Mouse (Mus musculus): Measurements from ENCODE around the gene Lsm10. TPM values are rescaled to one million over a fixed set of nuclear protein-coding genes. Genes with fewer than 3 reads are reported as not detected.
A peak's percentile ranks its signal among the peaks of the same experiment; 100 is the strongest.
"Not testable (repeated sequence)": the region's sequence is repeated elsewhere in the genome, so short reads cannot be mapped to it uniquely, and the experiment has no call there.

The Lsm10 gene
- polyA plus RNA-seq, 1 experiment from 2014 or later = 60.6 TPM

DNA sequence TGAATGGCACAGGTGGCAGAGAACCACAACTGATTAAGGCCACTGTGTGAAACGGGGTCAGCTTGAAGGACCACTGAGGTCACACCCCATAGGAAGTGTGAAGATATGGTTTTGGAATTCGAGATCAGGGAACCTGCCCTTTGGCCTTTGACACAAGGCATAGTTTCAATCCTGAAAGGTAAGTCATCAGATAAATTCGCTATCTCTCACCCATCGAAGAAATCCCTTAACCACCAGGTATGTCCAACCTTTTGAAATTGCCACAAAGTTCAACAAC, 5.6 kb upstream of the Lsm10 start:
- H3K4me3 ChIP-seq (replicated peaks; ENCODE audit: low read length) = no peak overlapping the region
- no peaks in the 10 kb centered on the region for H3K4me1 ChIP-seq (replicated peaks; ENCODE audit: control insufficient read depth, insufficient read depth, low read length)
- 88% methylated on average over 4 of the region's 4 CpGs for WGBS
- H3K9me3 ChIP-seq (ENCODE audit: control insufficient read depth, low read length) = no peaks in the 10 kb centered on the region
- H3K36me3 ChIP-seq (ENCODE audit: control insufficient read depth, insufficient read depth) = no peaks in the 10 kb centered on the region
- no peak overlapping the region for H3K9ac ChIP-seq (replicated peaks; ENCODE audit: low read depth, low read length)
- no peak overlapping the region for H3K4me2 ChIP-seq (ENCODE audit: low read length)
- no peak overlapping the region for H3K27ac ChIP-seq (ENCODE audit: low read length)
- ATAC-seq = no peak
- H3K27me3 ChIP-seq (replicated peaks; ENCODE audit: control insufficient read depth, insufficient read depth, low read length) = no peaks in the 10 kb centered on the region

DNA sequence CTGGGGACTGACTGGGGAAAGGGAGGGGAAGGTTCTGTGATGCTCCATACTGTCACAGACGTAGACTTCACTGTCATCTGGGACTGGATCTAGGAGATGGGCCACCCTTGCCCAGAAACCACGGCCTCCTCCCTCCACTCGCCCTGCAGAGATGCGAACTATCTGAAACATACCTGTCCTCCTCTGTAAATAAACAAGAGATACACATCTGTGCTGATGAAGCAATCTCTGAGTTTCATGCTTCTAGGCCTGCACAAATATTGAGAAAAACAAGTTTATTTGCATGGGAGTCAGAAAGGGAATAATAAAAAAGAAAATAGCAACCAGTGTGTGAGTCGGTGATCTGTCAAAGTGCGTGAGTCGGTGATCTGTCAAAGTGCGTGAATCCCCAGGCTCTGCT, 4.5 kb upstream of the Lsm10 start:
- no peaks in the 10 kb centered on the region for H3K9me3 ChIP-seq (ENCODE audit: control insufficient read depth, low read length)
- no peak overlapping the region for H3K4me2 ChIP-seq (ENCODE audit: low read length)
- no peak for ATAC-seq
- no peaks in the 10 kb centered on the region for H3K27me3 ChIP-seq (replicated peaks; ENCODE audit: control insufficient read depth, insufficient read depth, low read length)
- H3K4me1 ChIP-seq (replicated peaks; ENCODE audit: control insufficient read depth, insufficient read depth, low read length) = peaks cover under 1% of the 10 kb centered on the region; the same call in 1 of the 2 replicates
- H3K27ac ChIP-seq (ENCODE audit: low read length) = no peak overlapping the region
- WGBS = 84% methylated on average over 8 of the region's 8 CpGs
- no peak overlapping the region for H3K9ac ChIP-seq (replicated peaks; ENCODE audit: low read depth, low read length)
- H3K36me3 ChIP-seq (ENCODE audit: control insufficient read depth, insufficient read depth) = no peaks in the 10 kb centered on the region
- H3K4me3 ChIP-seq (replicated peaks; ENCODE audit: low read length) = no peak overlapping the region

DNA sequence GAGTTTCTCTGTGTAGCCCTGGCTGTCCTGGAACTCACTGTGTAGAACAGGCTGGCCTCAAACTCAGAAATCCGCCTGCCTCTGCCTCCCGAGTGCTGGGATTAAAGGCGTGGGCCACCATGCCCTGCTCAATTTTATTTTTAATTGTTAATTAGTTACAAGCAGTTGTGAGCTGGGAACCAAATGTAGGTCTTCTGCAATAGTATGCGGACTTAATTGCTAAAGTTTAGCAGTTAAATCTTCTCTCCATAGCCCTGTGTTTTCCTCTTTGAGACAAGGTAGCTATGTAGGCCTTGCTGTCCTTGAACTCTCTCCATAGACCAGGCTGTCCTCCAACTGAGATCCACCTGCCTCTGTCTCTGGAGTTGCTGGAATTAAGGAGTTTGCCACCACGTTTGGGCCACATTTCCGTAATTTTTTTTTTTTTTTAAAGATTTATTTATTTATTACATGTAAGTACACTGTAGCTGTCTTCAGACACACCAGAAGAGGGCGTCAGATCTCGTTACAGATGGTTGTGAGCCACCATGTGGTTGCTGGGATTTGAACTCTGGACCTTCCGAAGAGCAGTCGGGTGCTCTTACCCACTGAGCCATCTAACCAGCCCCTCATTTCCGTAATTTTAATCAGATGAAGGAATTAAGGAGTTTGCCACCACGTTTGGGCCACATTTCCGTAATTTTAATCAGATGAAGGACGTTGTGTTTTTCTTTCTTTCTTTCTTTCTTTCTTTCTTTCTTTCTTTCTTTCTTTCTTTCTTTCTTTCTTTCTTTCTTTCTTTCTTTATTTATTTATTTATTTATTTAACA, 597 bp upstream of the Lsm10 start:
- not testable (repeated sequence) for H3K27me3 ChIP-seq (replicated peaks; ENCODE audit: control insufficient read depth, insufficient read depth, low read length); ATAC-seq; H3K36me3 ChIP-seq (ENCODE audit: control insufficient read depth, insufficient read depth); H3K27ac ChIP-seq (ENCODE audit: low read length); H3K4me1 ChIP-seq (replicated peaks; ENCODE audit: control insufficient read depth, insufficient read depth, low read length); H3K9me3 ChIP-seq (ENCODE audit: control insufficient read depth, low read length); H3K4me3 ChIP-seq (replicated peaks; ENCODE audit: low read length); H3K9ac ChIP-seq (replicated peaks; ENCODE audit: low read depth, low read length)
- peak overlapping the region; percentile 67; the same call in 1 of the 2 replicates for H3K4me2 ChIP-seq (ENCODE audit: low read length)
- 56% methylated on average over 14 of the region's 14 CpGs for WGBS

DNA sequence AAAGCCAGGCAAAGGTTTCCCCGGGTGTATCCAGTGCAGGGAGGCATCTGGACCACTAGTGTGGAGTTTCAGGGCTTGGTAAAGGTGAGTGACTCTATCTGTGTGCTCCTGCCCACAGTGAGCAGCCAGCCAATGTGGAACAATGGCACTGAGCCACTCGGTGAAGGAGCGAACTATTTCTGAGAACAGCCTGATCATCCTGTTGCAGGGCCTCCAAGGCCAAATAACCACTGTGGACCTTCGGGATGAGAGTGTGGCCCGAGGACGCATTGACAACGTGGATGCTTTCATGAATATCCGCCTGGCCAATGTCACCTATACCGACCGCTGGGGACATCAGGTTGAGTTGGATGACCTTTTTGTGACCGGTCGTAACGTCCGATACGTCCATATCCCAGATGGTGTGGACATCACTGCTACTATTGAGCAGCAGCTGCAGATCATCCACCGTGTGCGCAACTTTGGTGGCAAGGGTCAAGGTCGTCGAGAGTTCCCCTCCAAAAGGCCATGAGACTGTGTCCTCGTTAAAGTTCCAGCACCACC, 1.4 kb downstream of the Lsm10 start:
- H3K9me3 ChIP-seq (ENCODE audit: control insufficient read depth, low read length) = no peaks in the 10 kb centered on the region
- H3K4me1 ChIP-seq (replicated peaks; ENCODE audit: control insufficient read depth, insufficient read depth, low read length) = peaks cover 19% of the 10 kb centered on the region
- no peak overlapping the region for H3K9ac ChIP-seq (replicated peaks; ENCODE audit: low read depth, low read length)
- H3K27me3 ChIP-seq (replicated peaks; ENCODE audit: control insufficient read depth, insufficient read depth, low read length) = no peaks in the 10 kb centered on the region
- no peak for ATAC-seq
- H3K36me3 ChIP-seq (ENCODE audit: control insufficient read depth, insufficient read depth) = no peaks in the 10 kb centered on the region
- WGBS = 94% methylated on average over 20 of the region's 20 CpGs
- no peak overlapping the region for H3K4me2 ChIP-seq (ENCODE audit: low read length)
- no peak overlapping the region for H3K27ac ChIP-seq (ENCODE audit: low read length)
- H3K4me3 ChIP-seq (replicated peaks; ENCODE audit: low read length) = no peak overlapping the region

DNA sequence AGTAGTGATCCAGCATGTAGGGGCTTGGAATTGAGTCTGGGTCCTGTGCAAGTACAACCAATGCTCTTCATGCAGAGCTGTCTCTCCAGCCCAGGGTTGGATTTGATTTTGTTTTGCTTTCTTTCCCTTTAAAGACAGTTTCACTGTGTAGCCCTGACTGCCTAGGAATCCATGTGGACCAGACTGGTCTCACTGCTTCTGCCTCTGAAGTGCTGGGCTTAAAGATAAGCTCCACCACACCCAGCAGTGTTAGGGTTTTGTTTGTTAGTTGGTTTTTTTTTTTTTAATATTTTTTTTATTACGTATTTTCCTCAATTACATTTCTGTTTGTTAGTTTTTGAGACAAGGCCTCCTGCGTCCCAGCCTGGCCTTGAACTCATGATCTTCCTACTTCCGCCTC, 2.9 kb downstream of the Lsm10 start:
- H3K36me3 ChIP-seq (ENCODE audit: control insufficient read depth, insufficient read depth) = no peaks in the 10 kb centered on the region
- ATAC-seq = no peak
- H3K4me1 ChIP-seq (replicated peaks; ENCODE audit: control insufficient read depth, insufficient read depth, low read length) = peaks cover 25% of the 10 kb centered on the region
- no peaks in the 10 kb centered on the region for H3K9me3 ChIP-seq (ENCODE audit: control insufficient read depth, low read length)
- 99% methylated on average over 3 of the region's 3 CpGs for WGBS
- no peak overlapping the region for H3K27ac ChIP-seq (ENCODE audit: low read length)
- no peak overlapping the region for H3K4me2 ChIP-seq (ENCODE audit: low read length)
- H3K27me3 ChIP-seq (replicated peaks; ENCODE audit: control insufficient read depth, insufficient read depth, low read length) = no peaks in the 10 kb centered on the region
- H3K9ac ChIP-seq (replicated peaks; ENCODE audit: low read depth, low read length) = no peak overlapping the region
- H3K4me3 ChIP-seq (replicated peaks; ENCODE audit: low read length) = no peak overlapping the region

DNA sequence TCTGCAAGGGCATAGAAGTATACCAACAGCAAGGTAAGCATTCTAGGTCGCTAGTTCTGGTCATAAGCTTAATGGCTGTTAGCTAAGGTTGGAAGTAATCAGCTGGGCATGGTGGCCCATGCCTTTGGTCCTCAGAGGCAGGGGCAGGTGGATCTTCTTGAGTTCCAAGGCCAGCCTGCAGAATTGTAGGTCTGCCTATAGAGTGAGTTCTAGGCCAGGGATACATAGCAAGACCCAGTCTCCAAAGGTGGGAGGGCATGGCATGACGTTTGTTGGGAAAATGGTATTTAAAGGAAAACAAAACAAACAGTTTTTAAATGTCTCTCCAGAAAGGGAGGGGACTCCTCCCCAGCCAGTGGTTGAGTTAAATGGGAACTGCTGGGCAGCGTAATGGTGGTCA, 4.3 kb downstream of the Lsm10 start:
- Histone ChIP-seq H3K36me3 (ENCODE audit: control insufficient read depth, insufficient read depth) (no peaks in the 10 kb centered on the region), H3K4me2 (ENCODE audit: low read length) (no peak overlapping the region), H3K9me3 (ENCODE audit: control insufficient read depth, low read length) (no peaks in the 10 kb centered on the region), H3K27ac (ENCODE audit: low read length) (no peak overlapping the region), H3K4me3 (replicated peaks; ENCODE audit: low read length) (no peak overlapping the region), H3K27me3 (replicated peaks; ENCODE audit: control insufficient read depth, insufficient read depth, low read length) (no peaks in the 10 kb centered on the region), H3K4me1 (replicated peaks; ENCODE audit: control insufficient read depth, insufficient read depth, low read length) (peaks cover 39% of the 10 kb centered on the region), H3K9ac (replicated peaks; ENCODE audit: low read depth, low read length) (no peak overlapping the region)
- WGBS = 87% methylated on average over 3 of the region's 3 CpGs
- no peak for ATAC-seq

DNA sequence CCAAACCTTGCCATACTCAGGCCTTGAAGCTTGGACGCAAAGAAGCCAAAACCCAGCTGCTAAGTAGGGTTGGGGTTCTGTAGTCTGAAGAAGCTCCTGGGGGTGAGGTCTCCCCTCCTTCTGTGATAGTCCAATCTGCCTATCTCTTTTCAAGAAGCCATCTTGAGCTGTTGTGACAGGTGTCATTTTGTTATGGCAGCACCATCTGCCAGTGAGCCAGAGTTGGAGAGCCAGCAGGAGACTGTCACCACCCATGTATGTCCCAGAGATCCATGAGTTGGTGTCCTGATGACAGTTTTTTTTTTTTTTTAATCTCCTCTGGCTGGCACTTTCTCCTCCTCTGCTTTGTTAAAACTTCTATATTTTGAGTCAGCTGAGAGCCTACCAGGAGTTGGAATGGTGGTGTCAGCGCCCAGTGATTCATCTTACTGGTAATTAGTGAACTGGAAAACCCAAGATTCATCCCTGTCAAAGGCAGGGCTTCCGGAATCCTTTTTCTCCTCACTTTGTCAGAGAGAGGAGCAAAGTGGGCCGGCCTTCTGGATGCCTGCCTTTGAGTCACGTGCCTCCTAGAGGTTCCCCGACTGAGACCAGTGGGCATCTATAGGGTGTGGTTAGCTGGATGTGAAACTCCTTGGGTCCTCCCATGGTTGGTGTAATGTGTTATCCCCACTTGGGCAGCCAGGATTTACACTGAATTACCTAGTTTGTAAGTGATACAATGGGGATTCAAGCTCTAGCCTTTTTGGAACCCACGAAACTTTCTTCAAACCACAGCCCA, 5.8 kb downstream of the Lsm10 start:
- H3K4me1 ChIP-seq (replicated peaks; ENCODE audit: control insufficient read depth, insufficient read depth, low read length) = peaks cover 42% of the 10 kb centered on the region
- H3K27me3 ChIP-seq (replicated peaks; ENCODE audit: control insufficient read depth, insufficient read depth, low read length) = no peaks in the 10 kb centered on the region
- no peak overlapping the region for H3K9ac ChIP-seq (replicated peaks; ENCODE audit: low read depth, low read length)
- WGBS = 39% methylated on average over 7 of the region's 7 CpGs
- no peak for ATAC-seq
- peak overlapping the region; percentile 83 for H3K27ac ChIP-seq (ENCODE audit: low read length)
- no peaks in the 10 kb centered on the region for H3K9me3 ChIP-seq (ENCODE audit: control insufficient read depth, low read length)
- H3K4me2 ChIP-seq (ENCODE audit: low read length) = no peak overlapping the region; the same call in 1 of the 2 replicates
- no peak overlapping the region for H3K4me3 ChIP-seq (replicated peaks; ENCODE audit: low read length)
- no peaks in the 10 kb centered on the region for H3K36me3 ChIP-seq (ENCODE audit: control insufficient read depth, insufficient read depth)

DNA sequence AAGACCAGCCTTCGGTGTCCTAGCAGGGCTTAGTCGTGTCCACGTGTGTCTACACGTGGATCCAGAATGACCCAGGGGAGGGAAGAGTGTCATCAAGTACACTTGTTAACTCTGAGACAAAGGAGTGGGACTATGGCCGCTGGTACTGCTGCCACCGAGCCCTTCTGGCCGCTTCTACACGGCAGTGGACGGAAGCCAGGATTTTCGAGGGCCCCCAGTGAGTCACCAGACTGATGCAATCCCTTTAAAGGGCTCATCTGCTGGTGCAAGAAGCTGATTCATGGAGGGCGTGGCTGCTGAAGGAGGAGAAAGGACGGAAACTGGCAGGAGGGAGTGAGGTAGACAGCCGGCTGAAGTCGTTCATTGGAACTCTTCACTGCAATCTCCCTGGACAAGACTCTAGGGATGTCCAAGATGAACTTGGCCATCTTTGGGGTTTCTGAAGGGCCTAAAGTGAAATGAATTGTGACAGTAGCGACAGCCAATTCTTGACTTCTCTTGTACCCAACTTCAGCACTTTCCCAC, 6.7 kb downstream of the Lsm10 start:
- ATAC-seq = peak; percentile 24; the same call in 1 of the 2 replicates
- no peaks in the 10 kb centered on the region for H3K9me3 ChIP-seq (ENCODE audit: control insufficient read depth, low read length)
- no peaks in the 10 kb centered on the region for H3K36me3 ChIP-seq (ENCODE audit: control insufficient read depth, insufficient read depth)
- peak overlapping the region; percentile 83 for H3K27ac ChIP-seq (ENCODE audit: low read length)
- under 1% methylated on average over 15 of the region's 15 CpGs for WGBS
- H3K4me2 ChIP-seq (ENCODE audit: low read length) = peak overlapping the region; percentile 65
- H3K9ac ChIP-seq (replicated peaks; ENCODE audit: low read depth, low read length) = peak overlapping the region; percentile 27
- H3K4me3 ChIP-seq (replicated peaks; ENCODE audit: low read length) = peak overlapping the region; percentile 78
- no peaks in the 10 kb centered on the region for H3K27me3 ChIP-seq (replicated peaks; ENCODE audit: control insufficient read depth, insufficient read depth, low read length)
- H3K4me1 ChIP-seq (replicated peaks; ENCODE audit: control insufficient read depth, insufficient read depth, low read length) = peaks cover 44% of the 10 kb centered on the region

DNA sequence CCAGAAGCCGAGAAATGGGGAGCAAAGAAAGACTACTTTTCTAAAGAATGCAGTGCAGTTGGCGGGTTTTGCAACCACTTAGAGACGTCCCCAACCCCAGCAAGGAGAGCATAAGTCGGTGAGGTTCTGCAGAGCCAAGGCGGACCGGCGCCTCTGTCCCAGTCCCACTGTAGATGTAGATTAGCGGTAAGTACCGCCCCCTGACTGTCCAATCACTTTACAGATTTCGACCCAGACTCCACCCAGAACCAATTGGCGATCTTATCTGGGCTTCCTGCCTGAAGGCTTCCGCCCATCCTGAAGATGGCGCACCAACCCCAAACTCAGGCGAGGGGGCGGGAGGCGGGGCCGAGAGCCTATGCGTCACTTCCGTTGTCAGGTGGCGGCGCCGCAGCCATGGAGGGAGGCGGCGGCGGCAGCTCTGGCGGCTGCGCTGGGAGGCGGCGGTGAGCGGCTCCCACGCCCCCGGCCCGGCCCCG, 7.2 kb downstream of the Lsm10 start, which contains the start of gene Stk40:
Gene Stk40, plus strand, starts transcription at position 368 of the 479 bp plus-strand sequence.
- peak within 1 kb of the TSS; percentile 86 for H3K9ac ChIP-seq (replicated peaks; ENCODE audit: low read depth, low read length)
- H3K9me3 ChIP-seq (ENCODE audit: control insufficient read depth, low read length) = no peaks in the 10 kb centered on the region
- H3K4me1 ChIP-seq (replicated peaks; ENCODE audit: control insufficient read depth, insufficient read depth, low read length) = peaks cover 44% of the 10 kb centered on the region
- ATAC-seq = peak; percentile 98
- H3K27me3 ChIP-seq (replicated peaks; ENCODE audit: control insufficient read depth, insufficient read depth, low read length) = no peaks in the 10 kb centered on the region
- peak within 1 kb of the TSS; percentile 78 for H3K4me3 ChIP-seq (replicated peaks; ENCODE audit: low read length)
- no peaks in the 10 kb centered on the region for H3K36me3 ChIP-seq (ENCODE audit: control insufficient read depth, insufficient read depth)
- H3K4me2 ChIP-seq (ENCODE audit: low read length) = peak within 1 kb of the TSS; percentile 94
- 1% methylated on average over 34 of the region's 34 CpGs for WGBS
- H3K27ac ChIP-seq (ENCODE audit: low read length) = peak within 1 kb of the TSS; percentile 83
